Mouse (Mus musculus) forebrain, embryonic 15.5 days (tissue): Measurements from ENCODE around the gene Grik2. TPM values are rescaled to one million over a fixed set of nuclear protein-coding genes. Genes with fewer than 3 reads are reported as not detected.

Experiments
- ATAC-seq: fragments of 200-750 bp; cut with Nextera tagmentation; replicated peaks from 2 replicates; pipeline ENCODE4 v1.8.0; 2017; ENCODE audit warnings: mild to moderate bottlenecking, moderate TSS enrichment, moderate library complexity
- H3K27ac ChIP-seq: fragments of 300-500 bp; sonication (generic); replicated peaks from 2 replicates; pipeline ENCODE4 v1.5.1; 2015; ENCODE audit warnings: mild to moderate bottlenecking, inconsistent platforms
- H3K27me3 ChIP-seq: fragments of 300-500 bp; sonication (generic); 2 replicates; pipeline ENCODE4 v1.6.1; 2015; ENCODE audit warnings: inconsistent platforms
- H3K36me3 ChIP-seq: fragments of 300-500 bp; sonication (generic); 2 replicates; pipeline ENCODE4 v1.6.1; 2015; ENCODE audit warnings: mild to moderate bottlenecking, inconsistent platforms
- H3K4me1 ChIP-seq: fragments of 300-500 bp; sonication (generic); 2 replicates; pipeline ENCODE4 v1.6.1; 2015; ENCODE audit warnings: inconsistent platforms
- H3K4me2 ChIP-seq: fragments of 300-500 bp; sonication (generic); replicated peaks from 2 replicates; pipeline ENCODE4 v1.6.1; 2015; ENCODE audit warnings: mild to moderate bottlenecking, inconsistent platforms
- H3K4me3 ChIP-seq: fragments of 300-500 bp; sonication (generic); 2 replicates; pipeline ENCODE4 v1.5.1; 2015; ENCODE audit warnings: mild to moderate bottlenecking, inconsistent platforms
- H3K9ac ChIP-seq: fragments of 300-500 bp; sonication (generic); replicated peaks from 2 replicates; pipeline ENCODE4 v1.6.1; 2015; ENCODE audit warnings: mild to moderate bottlenecking, inconsistent platforms
- H3K9me3 ChIP-seq: fragments of 300-500 bp; sonication (generic); 2 replicates; pipeline ENCODE4 v1.6.1; 2016; ENCODE audit warnings: inconsistent platforms
- WGBS: fragments of 180-500 bp; shearing (Covaris S2); methylation state at CpG from one replicate; pipeline ENCODE4 v1.1.7; 2015; ENCODE audit warnings: mixed read lengths; 5-methylcytosine and 5-hydroxymethylcytosine counted together
- polyA plus RNA-seq: library from polyadenylated mRNA; unstranded; fragments of >200 nt; fragmentation: Nextera tagmentation; extraction: Ambion mirVana; gene quantifications from 2 replicates; pipeline ENCODE4 v1.2.1, GENCODE M21; 2015

Grik2 gene
- polyA plus RNA-seq, 1 experiment from 2014 or later, result 32.7 TPM

DNA sequence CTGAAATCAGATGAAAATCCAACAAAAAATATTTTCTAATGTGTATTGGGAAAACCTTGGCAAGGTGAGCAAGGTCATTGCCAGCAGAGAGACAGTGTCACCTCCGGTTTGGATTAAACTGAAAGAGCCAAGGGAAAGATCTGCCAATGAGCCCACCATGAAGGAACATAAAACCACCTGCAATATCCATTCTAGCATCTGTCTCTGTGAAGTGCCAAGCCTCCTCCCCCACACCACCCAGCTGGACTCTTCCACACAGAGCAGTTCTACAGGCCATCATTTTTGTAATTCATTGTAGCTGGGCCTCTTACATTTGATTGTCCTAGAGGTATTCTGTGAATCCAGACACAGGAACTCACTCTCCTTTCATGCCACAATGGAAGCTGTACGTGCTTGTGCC, 148.7 kb downstream of the Grik2 start:
- no peak for ATAC-seq
- WGBS, result 62% methylated on average over 2 of the region's 2 CpGs
- Histone ChIP-seq H3K9me3 (no peaks in the 10 kb centered on the region), H3K27ac (no peak overlapping the region), H3K4me2 (no peak overlapping the region), H3K27me3 (no peaks in the 10 kb centered on the region), H3K4me1 (no peaks in the 10 kb centered on the region), H3K36me3 (no peaks in the 10 kb centered on the region), H3K9ac (no peak overlapping the region), H3K4me3 (no peak overlapping the region)

DNA sequence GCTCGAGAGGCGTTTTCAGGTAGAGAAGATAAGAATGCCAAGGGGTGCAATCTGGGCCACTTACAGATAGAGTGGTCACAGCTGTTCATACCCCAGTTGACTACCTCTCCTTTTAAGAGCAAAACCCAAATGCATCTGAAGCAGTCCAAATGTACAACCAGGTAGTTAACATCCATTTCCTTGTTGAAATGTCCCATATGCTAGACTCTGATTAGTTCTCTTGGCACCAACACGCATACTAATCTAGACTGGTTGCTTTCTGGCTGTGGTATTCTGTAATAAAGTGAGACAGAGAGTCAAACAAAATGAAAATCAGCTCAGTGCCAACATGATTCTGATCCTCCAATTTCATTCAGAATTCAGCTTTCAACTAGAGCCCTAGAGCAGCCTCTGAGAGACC, 164.6 kb downstream of the Grik2 start:
- Histone ChIP-seq H3K36me3 (no peaks in the 10 kb centered on the region), H3K4me2 (no peak overlapping the region), H3K4me3 (no peak overlapping the region), H3K9ac (no peak overlapping the region), H3K27ac (no peak overlapping the region), H3K27me3 (no peaks in the 10 kb centered on the region), H3K9me3 (no peaks in the 10 kb centered on the region), H3K4me1 (no peaks in the 10 kb centered on the region)
- no peak for ATAC-seq
- WGBS, result 92% methylated on average over 3 of the region's 3 CpGs

- H3K4me2 ChIP-seq, result no peak overlapping the region
- peak; percentile 53; the same call in 1 of the 2 replicates for ATAC-seq
- H3K4me1 ChIP-seq, result peaks cover 6% of the 10 kb centered on the region; the same call in 1 of the 2 replicates
- H3K9ac ChIP-seq, result no peak overlapping the region
- H3K27ac ChIP-seq, result no peak overlapping the region
- no peak overlapping the region for H3K4me3 ChIP-seq
- no peaks in the 10 kb centered on the region for H3K27me3 ChIP-seq
- H3K9me3 ChIP-seq, result no peaks in the 10 kb centered on the region
- H3K36me3 ChIP-seq, result no peaks in the 10 kb centered on the region
- 39% methylated on average over 2 of the region's 2 CpGs for WGBS
Measured at GRCm38 (mm10) chr10:49597652-49598051, 190.9 kb downstream of the Grik2 start.

GRCm38 (mm10) chr10:49573514-49573913, 215.1 kb downstream of the Grik2 start:
- Histone ChIP-seq H3K36me3 (no peaks in the 10 kb centered on the region), H3K9ac (no peak overlapping the region), H3K27me3 (no peaks in the 10 kb centered on the region), H3K4me2 (no peak overlapping the region), H3K27ac (no peak overlapping the region), H3K9me3 (no peaks in the 10 kb centered on the region), H3K4me1 (peaks cover 2% of the 10 kb centered on the region; the same call in 1 of the 2 replicates), H3K4me3 (no peak overlapping the region)
- WGBS, result 68% methylated on average over 7 of the region's 7 CpGs
- 0 out of 2 replicates have a peak, but pooled peaks have one; percentile 35 for ATAC-seq

GRCm38 (mm10) chr10:49559872-49560407, 228.6 kb downstream of the Grik2 start:
- no peak overlapping the region for H3K4me2 ChIP-seq
- H3K27me3 ChIP-seq, result no peaks in the 10 kb centered on the region
- ATAC-seq, result peak; percentile 83
- H3K4me1 ChIP-seq, result no peaks in the 10 kb centered on the region
- no peak overlapping the region for H3K27ac ChIP-seq
- no peak overlapping the region for H3K9ac ChIP-seq
- H3K36me3 ChIP-seq, result no peaks in the 10 kb centered on the region
- WGBS, result 67% methylated on average over 1 of the region's 1 CpGs
- H3K9me3 ChIP-seq, result no peaks in the 10 kb centered on the region
- no peak overlapping the region for H3K4me3 ChIP-seq

GRCm38 (mm10) chr10:49542249-49542648, 246.3 kb downstream of the Grik2 start:
- ATAC-seq, result no peak
- H3K9me3 ChIP-seq, result no peaks in the 10 kb centered on the region
- H3K4me2 ChIP-seq, result no peak overlapping the region
- no peaks in the 10 kb centered on the region for H3K4me1 ChIP-seq
- WGBS, result 59% methylated on average over 1 of the region's 1 CpGs
- no peak overlapping the region for H3K4me3 ChIP-seq
- H3K9ac ChIP-seq, result no peak overlapping the region
- H3K27me3 ChIP-seq, result no peaks in the 10 kb centered on the region
- no peaks in the 10 kb centered on the region for H3K36me3 ChIP-seq
- no peak overlapping the region for H3K27ac ChIP-seq

GRCm38 (mm10) chr10:49519752-49520151, 268.8 kb downstream of the Grik2 start:
- H3K4me3 ChIP-seq, result no peak overlapping the region
- H3K4me2 ChIP-seq, result no peak overlapping the region
- 98% methylated on average over 1 of the region's 1 CpGs for WGBS
- no peak for ATAC-seq
- H3K27ac ChIP-seq, result no peak overlapping the region
- H3K9me3 ChIP-seq, result no peaks in the 10 kb centered on the region
- no peaks in the 10 kb centered on the region for H3K4me1 ChIP-seq
- no peak overlapping the region for H3K9ac ChIP-seq
- H3K27me3 ChIP-seq, result no peaks in the 10 kb centered on the region
- H3K36me3 ChIP-seq, result no peaks in the 10 kb centered on the region

DNA sequence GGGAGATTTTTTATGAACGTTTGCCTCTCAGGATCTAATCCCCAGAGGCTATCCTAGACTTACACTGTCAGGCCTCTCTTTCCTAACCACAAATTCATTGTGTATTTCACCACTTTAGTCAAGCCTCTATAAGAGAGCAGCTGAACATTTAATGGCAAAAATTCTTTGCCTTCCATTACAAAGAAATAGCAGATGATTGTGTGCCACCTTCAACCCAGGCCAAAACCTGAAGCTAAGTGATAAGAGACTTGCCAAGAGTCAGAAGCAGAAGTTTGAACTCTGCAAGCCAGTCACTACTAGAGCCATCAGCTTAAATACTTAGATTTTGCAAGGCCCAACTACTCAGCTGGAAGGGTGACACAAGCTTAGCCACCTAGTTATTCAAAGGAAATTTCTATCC, 287.9 kb downstream of the Grik2 start:
- no peak overlapping the region for H3K4me2 ChIP-seq
- WGBS, result 68% methylated on average over 1 of the region's 1 CpGs
- no peaks in the 10 kb centered on the region for H3K4me1 ChIP-seq
- H3K9me3 ChIP-seq, result no peaks in the 10 kb centered on the region
- no peaks in the 10 kb centered on the region for H3K27me3 ChIP-seq
- H3K9ac ChIP-seq, result no peak overlapping the region
- H3K4me3 ChIP-seq, result no peak overlapping the region
- ATAC-seq, result no peak
- no peaks in the 10 kb centered on the region for H3K36me3 ChIP-seq
- H3K27ac ChIP-seq, result no peak overlapping the region

- Histone ChIP-seq H3K9ac (no peak overlapping the region), H3K27ac (no peak overlapping the region), H3K9me3 (no peaks in the 10 kb centered on the region), H3K36me3 (no peaks in the 10 kb centered on the region), H3K4me1 (no peaks in the 10 kb centered on the region), H3K4me2 (no peak overlapping the region), H3K27me3 (no peaks in the 10 kb centered on the region), H3K4me3 (no peak overlapping the region)
- ATAC-seq, result 0 out of 2 replicates have a peak, but pooled peaks have one; percentile 58
- WGBS, result 69% methylated on average over 1 of the region's 1 CpGs
Measured at GRCm38 (mm10) chr10:49497302-49497701, 291.3 kb downstream of the Grik2 start.

GRCm38 (mm10) chr10:49481439-49481838, 307.1 kb downstream of the Grik2 start:
- Histone ChIP-seq H3K36me3 (no peaks in the 10 kb centered on the region), H3K4me2 (no peak overlapping the region), H3K4me3 (no peak overlapping the region), H3K4me1 (no peaks in the 10 kb centered on the region), H3K9ac (no peak overlapping the region), H3K9me3 (no peaks in the 10 kb centered on the region), H3K27me3 (no peaks in the 10 kb centered on the region), H3K27ac (no peak overlapping the region)
- ATAC-seq, result no peak
- 93% methylated on average over 4 of the region's 4 CpGs for WGBS

GRCm38 (mm10) chr10:49480085-49480749, 308.3 kb downstream of the Grik2 start:
- Histone ChIP-seq H3K4me3 (no peak overlapping the region), H3K27me3 (no peaks in the 10 kb centered on the region), H3K4me1 (no peaks in the 10 kb centered on the region), H3K4me2 (no peak overlapping the region), H3K9ac (no peak overlapping the region), H3K9me3 (no peaks in the 10 kb centered on the region), H3K36me3 (no peaks in the 10 kb centered on the region), H3K27ac (no peak overlapping the region)
- 79% methylated on average over 5 of the region's 5 CpGs for WGBS
- ATAC-seq, result no peak

GRCm38 (mm10) chr10:49473613-49474012, 315.0 kb downstream of the Grik2 start:
- ATAC-seq, result no peak
- H3K4me3 ChIP-seq, result no peak overlapping the region
- H3K9ac ChIP-seq, result no peak overlapping the region
- no peaks in the 10 kb centered on the region for H3K36me3 ChIP-seq
- no peaks in the 10 kb centered on the region for H3K27me3 ChIP-seq
- H3K9me3 ChIP-seq, result no peaks in the 10 kb centered on the region
- H3K4me1 ChIP-seq, result no peaks in the 10 kb centered on the region
- no peak overlapping the region for H3K27ac ChIP-seq
- H3K4me2 ChIP-seq, result no peak overlapping the region

DNA sequence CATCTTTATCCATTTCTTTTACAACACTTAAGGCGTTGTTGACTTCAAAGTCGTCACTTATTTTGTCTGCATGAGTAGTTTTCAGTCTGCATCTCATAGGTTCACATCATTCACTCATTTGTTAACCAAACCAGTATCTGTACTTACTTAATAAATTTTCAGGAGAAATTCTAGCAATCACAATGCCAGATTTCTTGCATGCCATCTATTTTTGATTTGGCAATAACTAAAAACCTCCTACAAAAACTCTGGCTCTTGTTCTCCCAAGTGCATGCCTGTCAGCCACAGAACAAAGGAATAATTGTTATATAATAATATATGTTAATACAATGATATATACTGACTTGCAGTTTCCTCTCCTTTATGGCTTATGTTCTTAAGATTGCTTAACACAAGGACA, 331.8 kb downstream of the Grik2 start:
- H3K4me2 ChIP-seq, result no peak overlapping the region
- no peak overlapping the region for H3K9ac ChIP-seq
- 86% methylated on average over 2 of the region's 2 CpGs for WGBS
- no peaks in the 10 kb centered on the region for H3K4me1 ChIP-seq
- H3K27me3 ChIP-seq, result no peaks in the 10 kb centered on the region
- H3K36me3 ChIP-seq, result no peaks in the 10 kb centered on the region
- H3K4me3 ChIP-seq, result no peak overlapping the region
- no peak for ATAC-seq
- H3K27ac ChIP-seq, result no peak overlapping the region
- no peaks in the 10 kb centered on the region for H3K9me3 ChIP-seq
